Mouse (Mus musculus) testis, postnatal 10 days (tissue): Measurements from ENCODE around the gene Zfp446.
"Not testable (repeated sequence)": the region's sequence is repeated elsewhere in the genome, so short reads cannot be mapped to it uniquely, and the experiment has no call there.

Experiments used
- DNase-seq: peaks from one replicate; pipeline ENCODE4 v3.0.0; 2021; ENCODE audit warnings: low spot score

The Zfp446 gene

GRCm38 (mm10) chr7:12977682-12978389, at the start of gene Zfp446:
Zfp446 (plus strand) TSS chr7:12977848.
- peak; percentile 97 for DNase-seq

- DNase-seq, result no peak
Measured at GRCm38 (mm10) chr7:12933615-12934140, 44.0 kb upstream of the Zfp446 start.

GRCm38 (mm10) chr7:12934808-12935207, 42.8 kb upstream of the Zfp446 start:
- no peak for DNase-seq

GRCm38 (mm10) chr7:12937254-12937803, 40.3 kb upstream of the Zfp446 start:
- not testable (repeated sequence) for DNase-seq

- no peak for DNase-seq
Measured at GRCm38 (mm10) chr7:12940599-12940998, 37.0 kb upstream of the Zfp446 start.

GRCm38 (mm10) chr7:12943488-12943887, 34.2 kb upstream of the Zfp446 start:
- no peak for DNase-seq

GRCm38 (mm10) chr7:12949032-12949871, 28.4 kb upstream of the Zfp446 start:
- DNase-seq, result peak; percentile 90

- no peak for DNase-seq
Measured at GRCm38 (mm10) chr7:12949872-12950229, 27.8 kb upstream of the Zfp446 start.

GRCm38 (mm10) chr7:12954896-12955295, 22.8 kb upstream of the Zfp446 start:
- no peak for DNase-seq

GRCm38 (mm10) chr7:12957511-12957910, 20.1 kb upstream of the Zfp446 start:
- no peak for DNase-seq

- DNase-seq, result no peak
Measured at GRCm38 (mm10) chr7:12958948-12959347, 18.7 kb upstream of the Zfp446 start.

GRCm38 (mm10) chr7:12959718-12960117, 17.9 kb upstream of the Zfp446 start:
- DNase-seq, result no peak

- DNase-seq, result peak; percentile 50
Measured at GRCm38 (mm10) chr7:12961511-12962141, 16.0 kb upstream of the Zfp446 start.

- DNase-seq, result peak; percentile 90
Measured at GRCm38 (mm10) chr7:12965678-12966091, 12.0 kb upstream of the Zfp446 start, which contains the start of gene Zfp324. Zfp324 (plus strand) TSS chr7:12965838.

GRCm38 (mm10) chr7:12966104-12966845, 11.4 kb upstream of the Zfp446 start:
- DNase-seq, result peak; percentile 82

- no peak for DNase-seq
Measured at GRCm38 (mm10) chr7:12970906-12971305, 6.7 kb upstream of the Zfp446 start.

- no peak for DNase-seq
Measured at GRCm38 (mm10) chr7:12978931-12979722, 1.5 kb downstream of the Zfp446 start.

GRCm38 (mm10) chr7:12979776-12980175, 2.1 kb downstream of the Zfp446 start:
- no peak for DNase-seq

- no peak for DNase-seq
Measured at GRCm38 (mm10) chr7:12980291-12980690, 2.6 kb downstream of the Zfp446 start.

GRCm38 (mm10) chr7:12985724-12986123, 8.1 kb downstream of the Zfp446 start:
- no peak for DNase-seq

- DNase-seq, result no peak
Measured at GRCm38 (mm10) chr7:12986906-12987305, 9.3 kb downstream of the Zfp446 start.
